Mouse (Mus musculus) embryonic fibroblast, embryonic 13.5 days (primary cell): ENCODE results near the gene Cfap221. TPM values are rescaled to one million over a fixed set of nuclear protein-coding genes. Genes with fewer than 3 reads are reported as not detected.

Experiments
- H3K27ac ChIP-seq: 2 replicates; pipeline ENCODE4 v1.5.1; 2012; ENCODE audit warnings: low read length, control low read depth, inconsistent platforms; ENCODE audit not compliant: insufficient read depth
- H3K4me1 ChIP-seq: 2 replicates; pipeline ENCODE4 v1.6.1; 2011; ENCODE audit warnings: low read length; ENCODE audit not compliant: control insufficient read depth, insufficient read depth
- H3K4me3 ChIP-seq: 2 replicates; pipeline ENCODE4 v1.5.1; 2011; ENCODE audit warnings: mild to moderate bottlenecking, control low read depth, low read length; ENCODE audit not compliant: insufficient read depth
- CTCF ChIP-seq: IDR thresholded peaks from 2 replicates; pipeline ENCODE4 v1.5.1; 2011; ENCODE audit warnings: mild to moderate bottlenecking, control low read depth, low read length, moderate library complexity, borderline replicate concordance; ENCODE audit not compliant: insufficient read depth
- POLR2A ChIP-seq: IDR thresholded peaks from 2 replicates; pipeline ENCODE4 v1.6.1; 2011; ENCODE audit warnings: low read depth, mild to moderate bottlenecking, control low read depth, low read length, moderate library complexity
- polyA plus RNA-seq: library from polyadenylated mRNA; stranded (reverse); fragments of >200 nt; gene quantifications from 2 replicates; pipeline ENCODE4 v1.2.4, GENCODE M21; 2011; ENCODE audit warnings: low read depth; ENCODE audit not compliant: missing spikeins, insufficient read length

Cfap221 gene
- polyA plus RNA-seq, 1 experiment: not detected

- Histone ChIP-seq H3K4me3 (no peak overlapping the region), H3K4me1 (no peaks in the 10 kb centered on the region), H3K27ac (no peak overlapping the region)
- no peak for TF ChIP-seq CTCF
- TF ChIP-seq POLR2A: no peak
These were observed 11.0 kb upstream of the Cfap221 start for GRCm38 (mm10) chr1:120007851-120008588.

- TF ChIP-seq CTCF: no peak
- no peak for TF ChIP-seq POLR2A
- Histone ChIP-seq H3K4me1 (no peaks in the 10 kb centered on the region), H3K4me3 (0 out of 2 replicates have a peak within 1 kb of the TSS, but pooled peaks have one; percentile 13), H3K27ac (no peak within 1 kb of the TSS)
These were observed 10.1 kb upstream of the Cfap221 start, which contains the start of gene Sctr for GRCm38 (mm10) chr1:120006844-120007790. Gene Sctr, plus strand, starts transcription at chr1:120006894.

- TF ChIP-seq CTCF (no peak), POLR2A (no peak)
- Histone ChIP-seq H3K4me3 (peak overlapping the region; percentile 61; the same call in 1 of the 2 replicates), H3K4me1 (no peaks in the 10 kb centered on the region), H3K27ac (no peak overlapping the region)
These were observed 610 bp upstream of the Cfap221 start for GRCm38 (mm10) chr1:119997644-119998043.

GRCm38 (mm10) chr1:119986555-119986954, 10.5 kb downstream of the Cfap221 start:
- H3K4me1 ChIP-seq: no peaks in the 10 kb centered on the region
- no peak overlapping the region for H3K27ac ChIP-seq
- no peak for TF ChIP-seq CTCF
- TF ChIP-seq POLR2A: no peak
- no peak overlapping the region for H3K4me3 ChIP-seq

- Histone ChIP-seq H3K4me1 (no peaks in the 10 kb centered on the region), H3K4me3 (no peak overlapping the region), H3K27ac (no peak overlapping the region)
- TF ChIP-seq CTCF (no peak), POLR2A (no peak)
These were observed 21.9 kb downstream of the Cfap221 start for GRCm38 (mm10) chr1:119975141-119975540.

GRCm38 (mm10) chr1:119973117-119973516, 23.9 kb downstream of the Cfap221 start:
- Histone ChIP-seq H3K4me1 (no peaks in the 10 kb centered on the region), H3K4me3 (no peak overlapping the region), H3K27ac (no peak overlapping the region)
- TF ChIP-seq CTCF (no peak), POLR2A (no peak)

- no peak overlapping the region for H3K27ac ChIP-seq
- no peak overlapping the region for H3K4me3 ChIP-seq
- TF ChIP-seq POLR2A (no peak), CTCF (no peak)
- H3K4me1 ChIP-seq: no peaks in the 10 kb centered on the region
These were observed 31.1 kb downstream of the Cfap221 start for GRCm38 (mm10) chr1:119965804-119966514.

- TF ChIP-seq POLR2A (no peak), CTCF (no peak)
- Histone ChIP-seq H3K4me1 (no peaks in the 10 kb centered on the region), H3K4me3 (no peak overlapping the region), H3K27ac (no peak overlapping the region)
These were observed 37.1 kb downstream of the Cfap221 start for GRCm38 (mm10) chr1:119959920-119960319.

- H3K4me3 ChIP-seq: no peak overlapping the region
- no peaks in the 10 kb centered on the region for H3K4me1 ChIP-seq
- H3K27ac ChIP-seq: no peak overlapping the region
- TF ChIP-seq CTCF (no peak), POLR2A (no peak)
These were observed 37.6 kb downstream of the Cfap221 start for GRCm38 (mm10) chr1:119959464-119959863.
